Mouse (Mus musculus): ENCODE measurements around the gene Kpna6. TPM values are rescaled to one million over a fixed set of nuclear protein-coding genes. Genes with fewer than 3 reads are reported as not detected.
"Not testable (repeated sequence)": the region's sequence is repeated elsewhere in the genome, so short reads cannot be mapped to it uniquely, and the experiment has no call there.

The Kpna6 gene
- 10 to 100 TPM; 78.3 to 83.0 TPM for total RNA-seq (2021)

DNA sequence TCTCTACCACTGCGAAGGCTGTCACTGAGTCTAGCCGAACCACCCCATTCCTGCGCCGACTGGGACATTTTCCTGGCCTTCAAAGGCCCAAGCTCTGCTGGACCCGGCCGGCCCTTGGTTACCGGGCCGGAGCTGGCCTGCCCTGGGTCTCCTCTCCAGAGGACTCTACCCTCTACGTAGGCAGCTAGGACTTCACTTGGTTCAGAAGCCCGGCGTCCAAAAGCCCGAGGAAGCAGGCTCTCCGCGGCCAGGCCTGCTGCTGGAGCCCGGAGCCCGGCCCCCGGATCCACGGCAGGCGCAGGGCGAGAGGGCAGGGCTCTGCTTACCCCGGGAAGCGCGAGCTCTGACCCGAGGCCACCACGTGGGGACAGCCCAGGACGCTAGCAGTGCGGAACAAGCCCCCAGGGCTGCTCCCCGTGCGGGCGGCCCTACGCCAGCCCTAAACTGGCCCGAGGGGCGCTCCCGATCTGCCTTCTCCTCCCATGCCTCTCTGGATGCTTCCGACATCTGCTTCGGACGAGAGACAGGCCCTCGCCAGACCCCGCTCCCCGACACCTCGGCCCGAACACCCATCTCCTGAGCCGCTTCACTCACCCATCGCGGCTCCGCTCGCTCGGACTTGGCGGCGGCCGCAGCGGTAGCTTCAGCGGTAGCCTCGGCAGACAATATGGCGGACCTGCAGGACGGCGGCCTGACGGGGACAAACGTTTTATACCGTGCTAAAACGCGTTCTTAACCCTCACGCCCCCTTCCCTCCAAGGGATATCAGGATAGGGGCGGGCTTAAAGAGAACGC lies at the start of gene Kpna6:
Gene Kpna6, minus strand, starts transcription at position 685 of the 795 bp plus-strand sequence.
- intact Hi-C loops (cut with DNase I) = no loop called here
- DNase-seq = peak; percentile 91

DNA sequence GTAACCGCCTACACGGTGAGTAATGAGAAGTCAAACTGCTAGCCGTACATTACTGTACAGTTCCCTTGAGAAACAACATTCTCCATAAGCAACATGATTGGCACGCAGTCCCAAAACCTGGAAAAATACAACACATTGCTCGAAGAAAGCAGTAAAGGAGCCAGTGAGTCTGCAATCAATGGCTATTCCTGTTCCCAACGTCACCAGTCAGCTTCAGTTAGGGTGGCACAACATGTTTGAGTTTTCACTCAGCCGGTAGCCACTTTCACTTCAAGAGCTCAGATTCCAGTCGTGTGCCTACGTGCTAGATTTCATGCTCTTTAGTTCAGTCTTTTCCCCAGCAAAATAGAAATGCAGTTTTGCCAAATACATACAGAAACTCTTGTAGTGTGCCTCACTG lies 43.7 kb upstream of the Kpna6 start:
- intact Hi-C loops (cut with DNase I) = no loop called here
- no peak for DNase-seq

DNA sequence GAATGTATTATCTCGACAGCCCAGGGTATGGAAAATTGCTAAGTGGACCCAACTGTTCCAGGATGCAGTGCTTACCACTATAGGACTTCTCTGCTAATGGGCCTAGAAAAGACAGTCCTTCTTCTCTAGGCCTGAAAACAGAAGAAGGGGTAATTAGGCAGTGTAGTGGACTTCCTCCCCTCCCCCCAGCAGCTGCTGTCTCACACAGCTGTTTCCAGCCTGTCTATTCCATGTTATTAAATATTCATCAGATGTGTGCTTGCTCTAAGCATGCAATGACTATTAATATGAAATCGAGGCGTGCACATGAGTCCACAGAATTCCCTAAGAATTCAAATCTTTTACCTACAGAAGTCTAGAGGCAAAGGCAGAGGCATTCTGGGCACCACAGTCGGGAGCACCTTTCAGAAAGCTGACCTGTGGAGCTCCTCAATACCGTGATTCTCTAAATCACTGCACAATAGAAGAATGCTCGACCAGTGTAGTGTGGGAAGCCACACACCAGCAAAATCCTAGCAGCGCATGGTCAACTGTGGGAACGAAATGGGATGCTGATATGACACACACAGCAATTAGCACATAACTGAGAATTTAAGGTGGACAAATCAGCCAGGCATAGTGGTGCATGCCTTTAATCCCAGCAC lies 37.0 kb upstream of the Kpna6 start:
- intact Hi-C loops (cut with DNase I) = no loop called here
- no peak for DNase-seq

DNA sequence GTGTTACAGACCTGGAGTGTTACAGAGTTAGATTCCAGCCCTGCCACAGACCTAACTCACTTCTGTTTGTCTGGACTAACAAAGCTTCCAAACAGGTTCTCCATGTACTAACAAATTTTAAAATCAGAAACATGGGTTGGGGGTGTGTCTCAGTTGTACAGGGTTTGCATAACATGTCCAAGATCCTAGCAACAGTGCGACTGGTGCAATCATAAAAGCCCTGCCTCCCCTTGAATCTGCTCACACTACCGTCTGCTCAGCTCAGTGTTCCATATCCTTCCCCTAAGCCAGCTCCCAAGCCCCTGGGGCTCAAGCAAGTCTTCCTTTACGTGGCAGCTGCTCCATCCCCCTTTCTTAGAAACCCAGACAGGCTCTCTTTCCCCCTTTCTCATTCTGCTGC lies 34.2 kb upstream of the Kpna6 start:
- DNase-seq = no peak

DNA sequence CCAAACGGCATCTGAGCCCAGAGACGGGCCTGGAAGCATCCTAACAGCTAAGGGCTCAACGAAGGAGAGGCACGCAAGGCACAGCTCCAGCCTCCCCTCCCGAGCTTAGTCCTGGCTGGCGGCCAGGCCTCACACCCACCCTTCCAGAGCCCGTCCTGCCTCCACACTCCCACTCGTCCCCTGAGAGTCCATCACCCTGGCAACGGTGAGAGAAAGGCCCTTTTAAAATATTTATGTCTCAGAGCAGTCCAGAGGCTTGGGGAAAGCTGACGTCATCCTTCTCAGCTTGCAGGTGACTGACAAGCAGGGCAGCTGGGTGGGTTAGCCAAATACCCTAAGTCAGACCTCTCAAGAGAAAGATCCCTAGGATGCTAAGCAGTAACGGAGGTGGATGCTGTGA lies 29.9 kb upstream of the Kpna6 start:
- intact Hi-C loops (cut with DNase I) = no loop called here
- DNase-seq = peak; percentile 88

More for the DNA sequence above, 34.2 kb upstream of the Kpna6 start:
- intact Hi-C loops (cut with DNase I) = no loop called here

DNA sequence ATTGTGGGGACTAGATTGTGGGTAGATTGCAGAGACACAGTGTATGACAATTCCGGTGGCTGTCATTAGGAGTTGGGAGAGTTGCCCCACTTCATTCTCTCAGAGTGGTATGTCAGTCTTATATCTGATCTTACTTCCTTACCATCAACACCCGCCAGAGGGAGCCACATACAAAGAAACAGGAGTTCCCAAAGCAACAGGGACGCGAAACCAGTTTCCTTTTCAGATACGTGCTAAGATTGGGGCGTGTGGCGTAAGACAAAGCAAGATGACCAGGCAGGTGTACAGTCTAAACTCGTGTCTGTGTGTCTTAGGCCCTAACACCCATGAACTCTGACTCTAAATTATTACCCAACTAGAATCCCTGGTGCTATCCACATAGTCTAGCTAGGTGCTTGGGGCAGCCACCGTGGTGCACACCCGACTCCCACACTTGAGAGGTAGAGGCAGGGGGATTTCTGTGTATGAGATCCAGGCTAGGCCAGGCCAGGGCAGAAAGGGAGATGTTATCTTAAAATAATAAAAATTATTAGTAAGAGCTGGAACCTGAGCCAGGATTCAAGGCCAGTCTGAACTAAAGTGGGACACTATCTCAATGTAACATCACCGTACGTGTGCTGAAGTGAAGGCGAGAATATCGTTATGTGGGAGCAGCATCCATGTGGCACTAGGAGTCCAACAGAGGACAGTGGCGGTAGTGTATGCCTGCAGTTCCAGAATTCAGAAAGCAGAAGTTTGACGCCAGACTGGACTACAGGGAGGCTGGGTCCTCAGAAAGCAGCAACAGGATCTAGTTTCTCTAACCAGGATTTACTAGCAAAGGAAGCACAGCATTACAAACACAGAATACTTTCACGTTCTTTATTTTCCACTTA lies 29.2 kb upstream of the Kpna6 start:
- intact Hi-C loops (cut with DNase I) = no loop called here
- DNase-seq = peak; percentile 90

DNA sequence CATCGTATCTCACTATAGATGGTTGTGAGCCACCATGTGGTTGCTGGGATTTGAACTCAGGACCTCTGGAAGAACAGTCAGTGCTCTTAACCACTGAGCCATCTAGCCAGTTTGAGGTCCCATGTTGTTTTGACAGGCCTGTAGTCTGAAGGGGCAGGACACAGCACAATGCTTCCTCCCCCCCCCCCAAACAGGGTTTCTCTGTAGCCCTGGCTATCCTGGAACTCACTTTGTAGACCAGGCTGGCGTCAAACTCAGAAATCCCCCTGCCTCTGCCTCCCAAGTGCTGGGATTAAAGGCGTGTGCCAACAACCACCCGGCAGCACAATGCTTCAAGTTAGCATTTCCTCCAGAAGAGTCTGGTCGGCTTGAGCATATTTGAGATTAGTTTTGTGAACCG lies 28.1 kb upstream of the Kpna6 start:
- DNase-seq; intact Hi-C loops (cut with DNase I): not testable (repeated sequence)

DNA sequence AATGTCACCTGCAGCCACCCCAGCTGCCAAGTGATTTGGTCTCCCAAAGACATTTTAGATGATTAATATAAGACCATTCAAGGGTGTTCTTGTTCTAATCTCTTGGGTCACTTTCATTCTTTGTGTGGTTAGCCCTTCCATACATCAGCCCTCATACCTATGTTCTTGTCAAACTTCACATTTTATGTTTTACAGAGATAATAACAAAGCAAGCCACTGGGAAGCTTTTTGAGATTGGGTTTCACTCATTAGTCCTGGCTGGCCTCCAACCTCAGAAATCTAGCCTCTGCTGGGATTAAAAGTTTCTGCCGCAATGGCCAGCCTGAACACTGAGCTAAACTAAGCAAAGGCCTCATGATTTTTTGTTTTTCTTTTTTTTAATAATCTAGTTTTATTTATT lies 27.6 kb upstream of the Kpna6 start:
- intact Hi-C loops (cut with DNase I) = no loop called here
- DNase-seq = no peak

DNA sequence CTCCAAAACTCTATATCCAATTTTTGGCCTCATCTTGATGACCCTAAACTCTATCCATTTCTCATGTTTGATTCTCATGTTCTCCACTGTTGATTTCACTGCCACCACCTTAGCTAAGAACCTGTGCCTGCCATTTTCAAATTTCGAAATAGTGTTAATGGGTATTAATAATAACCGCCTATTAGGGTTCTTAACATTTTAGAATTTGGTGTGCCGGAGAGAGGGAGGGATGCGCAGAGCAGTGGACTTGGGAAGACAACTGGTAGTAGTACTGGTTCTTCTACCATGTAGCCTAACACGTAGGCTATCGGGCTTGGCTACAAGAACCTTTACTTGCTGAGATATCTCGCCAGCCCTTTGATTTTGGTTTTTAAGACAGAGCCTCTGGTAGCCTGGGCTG lies 24.6 kb upstream of the Kpna6 start:
- intact Hi-C loops (cut with DNase I) = no loop called here
- no peak for DNase-seq

DNA sequence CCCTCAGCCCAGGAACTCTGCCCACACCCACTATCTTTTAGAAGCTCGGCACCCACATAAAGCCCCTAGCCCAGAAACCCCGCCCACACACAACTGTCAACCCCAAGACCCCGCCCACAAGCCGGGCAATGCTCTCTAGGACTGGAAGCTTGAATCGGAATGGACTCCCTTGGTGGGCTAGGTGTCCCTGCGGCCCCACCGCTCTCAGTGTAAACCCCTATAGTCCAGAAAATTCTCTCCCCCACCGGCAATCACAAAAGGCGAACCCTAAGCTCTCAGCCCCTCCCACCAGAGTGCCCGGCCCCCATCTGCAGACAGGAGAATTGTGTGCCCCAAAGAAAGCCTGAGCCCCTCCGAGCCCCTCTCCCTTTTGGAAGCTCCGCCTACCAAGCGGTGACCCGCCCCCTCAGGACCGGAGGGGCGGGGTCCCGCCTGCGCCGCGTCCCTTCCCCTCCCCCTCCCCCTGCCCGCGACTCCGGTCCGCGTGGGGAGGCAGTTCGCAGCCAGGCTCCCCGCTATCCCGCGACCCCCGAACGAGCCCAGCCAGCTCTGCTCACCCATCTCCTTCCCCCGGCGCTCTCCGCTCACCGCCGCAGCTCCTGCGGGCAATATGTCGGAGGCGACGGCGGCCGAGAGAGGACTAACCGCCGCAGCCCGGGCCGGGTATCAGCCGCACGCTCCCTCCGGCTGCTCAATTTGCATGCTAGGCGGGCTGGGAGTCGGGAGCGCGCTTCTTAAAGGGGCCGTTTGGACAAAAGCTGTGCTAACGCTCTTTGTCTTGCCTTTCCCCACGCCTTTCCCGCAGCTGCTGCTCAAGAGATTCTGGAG lies 23.8 kb upstream of the Kpna6 start, which contains the start of gene Tmem39b:
Gene Tmem39b, minus strand, starts transcription at position 681 of the 828 bp plus-strand sequence.
- DNase-seq = peak; percentile 94
- intact Hi-C loops (cut with DNase I) = no loop called here

DNA sequence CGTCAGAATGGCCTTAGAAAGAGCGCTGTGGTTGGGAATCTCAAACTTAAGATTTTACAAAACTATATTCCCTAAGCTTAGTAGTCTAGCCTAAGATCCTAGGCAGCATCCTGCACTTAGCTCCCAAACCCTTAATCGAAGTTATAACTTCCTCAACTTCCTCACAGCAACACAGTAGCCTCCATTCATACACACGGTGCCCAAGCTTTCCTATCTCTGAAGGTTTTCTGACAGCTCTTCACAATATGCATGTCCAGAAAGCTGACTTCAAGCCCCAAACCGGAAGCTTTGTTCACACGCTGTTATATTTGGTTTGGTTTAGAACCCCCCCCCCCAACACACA lies 23.2 kb upstream of the Kpna6 start:
- DNase-seq = no peak
- intact Hi-C loops (cut with DNase I) = no loop called here

DNA sequence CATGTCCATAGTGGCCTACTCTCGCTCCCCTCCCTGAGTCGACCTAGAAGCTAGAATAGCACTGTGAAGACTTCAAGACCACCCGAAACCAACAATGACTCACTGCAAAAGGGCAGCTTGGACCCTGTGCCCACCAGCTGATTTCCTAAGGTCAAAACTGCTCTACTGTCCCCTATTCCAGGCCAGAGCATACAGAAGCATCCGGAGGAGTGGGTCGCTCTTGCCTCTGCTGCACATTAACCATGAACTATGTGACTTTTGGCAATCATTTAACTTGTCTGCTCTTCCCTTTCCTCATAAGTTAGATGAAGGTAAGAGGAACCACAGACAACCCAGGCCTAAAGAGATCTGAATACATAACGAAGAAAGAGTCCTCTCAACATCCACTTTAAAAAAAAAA lies 12.0 kb upstream of the Kpna6 start:
- DNase-seq = no peak
- intact Hi-C loops (cut with DNase I) = no loop called here

DNA sequence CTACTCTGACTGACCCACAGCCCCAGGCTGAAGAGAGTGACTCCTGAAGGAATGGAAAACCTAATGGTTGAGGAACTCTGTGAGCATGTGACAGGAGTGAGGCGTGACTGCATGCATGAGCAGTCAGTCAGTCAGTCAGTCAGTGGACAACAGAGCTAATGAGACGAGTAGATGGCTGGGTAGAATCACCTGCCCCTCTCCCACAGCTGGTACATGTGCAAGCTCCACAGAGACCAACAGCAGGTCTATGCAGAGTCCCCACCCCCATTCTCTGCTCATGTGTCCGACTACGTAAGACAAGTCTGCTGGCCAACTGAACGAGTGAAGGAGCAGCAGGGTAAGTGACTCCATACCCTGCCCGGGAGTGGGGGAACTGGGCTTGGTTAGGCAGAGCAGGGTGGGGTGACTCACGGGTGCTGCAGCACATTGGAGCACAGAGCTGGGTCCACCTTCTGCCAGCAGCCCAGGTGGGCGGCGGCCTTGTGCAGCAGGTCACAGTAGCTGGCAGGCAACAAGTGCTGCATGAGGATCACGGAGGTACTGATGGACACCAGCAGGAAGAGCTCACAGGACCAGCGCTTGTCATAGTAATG lies 11.4 kb upstream of the Kpna6 start:
- intact Hi-C loops (cut with DNase I) = no loop called here
- DNase-seq = no peak

DNA sequence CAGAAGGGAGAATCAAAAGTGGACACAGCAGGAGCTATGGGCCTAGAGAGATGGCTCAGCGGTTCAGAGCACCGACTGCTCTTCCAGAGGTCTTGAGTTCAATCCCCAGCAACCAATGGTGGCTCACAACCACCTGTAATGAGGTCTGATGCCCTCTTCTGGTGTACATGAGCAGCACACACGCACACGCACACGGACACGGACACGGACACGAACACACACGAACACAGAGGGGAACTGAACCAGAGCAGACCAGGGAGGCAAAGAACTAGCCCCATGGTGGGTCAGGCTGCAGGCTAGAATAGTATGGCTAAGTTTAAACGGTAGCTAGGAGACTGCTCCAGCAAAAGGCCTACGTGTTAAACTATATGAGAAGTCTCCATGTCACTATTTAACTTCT lies 9.3 kb upstream of the Kpna6 start:
- intact Hi-C loops (cut with DNase I) = no loop called here
- DNase-seq = no peak

DNA sequence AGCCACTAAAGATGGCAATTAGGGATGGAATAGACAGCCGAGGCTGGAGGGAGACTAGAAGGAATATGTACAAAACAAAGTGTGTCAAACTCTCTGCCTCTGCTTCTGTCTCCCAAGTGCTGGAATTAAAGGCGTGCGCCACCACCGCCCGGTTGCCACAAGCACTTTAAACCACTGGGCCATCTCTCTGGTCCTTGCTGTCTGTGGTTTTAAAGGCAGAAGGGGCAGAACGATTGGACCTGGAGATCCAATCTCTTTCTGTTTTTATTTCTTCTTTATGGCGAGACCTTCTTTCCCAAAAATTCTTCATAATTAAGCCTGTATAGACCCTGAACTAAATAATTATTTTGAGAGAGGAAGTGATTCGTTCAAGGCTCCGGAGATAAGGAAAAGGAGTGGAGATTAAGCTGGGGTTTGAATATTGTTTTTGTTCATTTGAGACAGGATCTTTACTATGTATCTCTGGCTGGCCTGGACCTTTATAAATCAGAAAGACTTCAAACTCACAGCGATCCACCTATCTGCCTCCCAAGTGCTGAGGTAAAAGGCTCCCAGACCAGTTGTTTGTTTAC lies 397 bp upstream of the Kpna6 start:
- intact Hi-C loops (cut with DNase I) = no loop called here
- DNase-seq = no peak

DNA sequence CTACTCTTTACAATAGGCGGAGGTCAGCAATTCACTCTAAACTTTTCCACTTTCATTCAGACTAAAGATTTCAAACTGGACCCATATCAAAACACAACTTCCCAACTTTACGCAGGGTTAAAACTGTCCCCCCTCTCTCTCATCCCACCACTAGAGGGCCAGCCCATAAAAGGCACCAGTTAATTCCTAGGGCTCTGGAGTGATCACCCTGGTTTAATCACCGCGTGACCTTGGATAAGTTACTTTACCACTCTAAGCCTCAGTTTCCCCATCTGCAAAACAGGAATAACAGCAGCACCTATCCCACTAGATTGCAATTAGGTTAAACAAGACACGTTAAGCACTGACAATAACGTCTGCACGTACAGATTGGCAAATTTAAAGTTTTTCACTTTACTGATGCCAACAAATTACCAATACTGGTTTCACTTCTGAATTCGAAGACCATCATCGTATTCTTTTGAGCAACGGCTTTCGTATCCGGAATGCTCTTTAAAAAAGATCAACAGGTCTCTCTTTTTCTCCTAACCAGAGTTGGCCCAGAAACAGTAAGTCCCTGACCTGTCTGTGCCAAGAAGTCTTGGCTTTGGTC lies 980 bp downstream of the Kpna6 start:
- peak; percentile 42 for DNase-seq
- intact Hi-C loops (cut with DNase I) = no loop called here

DNA sequence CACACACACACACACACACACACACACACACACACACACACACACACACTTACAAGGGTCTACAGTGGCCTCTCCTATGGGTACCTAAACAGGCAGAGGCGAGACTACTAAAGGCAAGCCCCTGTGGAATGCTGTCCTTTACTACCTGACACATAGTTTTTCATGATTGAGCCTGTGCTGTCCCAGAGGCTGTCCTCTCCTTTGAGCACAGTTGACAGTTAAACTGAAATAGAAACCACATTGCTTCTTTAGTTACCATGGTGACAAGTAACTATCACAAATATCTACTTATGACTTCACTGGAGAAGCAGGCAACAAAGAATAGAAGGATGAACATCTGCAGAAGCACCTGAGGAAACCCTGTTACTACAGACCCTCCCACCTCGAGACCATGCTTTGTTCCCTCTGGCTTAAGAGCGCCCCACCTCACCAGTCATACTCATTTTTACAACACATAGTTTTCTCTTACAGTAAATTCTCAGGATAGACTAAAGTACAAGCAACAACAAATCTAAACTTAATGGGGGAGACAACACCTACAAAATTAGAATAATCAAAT lies 10.2 kb downstream of the Kpna6 start:
- DNase-seq = no peak
- intact Hi-C loops (cut with DNase I) = no loop called here

DNA sequence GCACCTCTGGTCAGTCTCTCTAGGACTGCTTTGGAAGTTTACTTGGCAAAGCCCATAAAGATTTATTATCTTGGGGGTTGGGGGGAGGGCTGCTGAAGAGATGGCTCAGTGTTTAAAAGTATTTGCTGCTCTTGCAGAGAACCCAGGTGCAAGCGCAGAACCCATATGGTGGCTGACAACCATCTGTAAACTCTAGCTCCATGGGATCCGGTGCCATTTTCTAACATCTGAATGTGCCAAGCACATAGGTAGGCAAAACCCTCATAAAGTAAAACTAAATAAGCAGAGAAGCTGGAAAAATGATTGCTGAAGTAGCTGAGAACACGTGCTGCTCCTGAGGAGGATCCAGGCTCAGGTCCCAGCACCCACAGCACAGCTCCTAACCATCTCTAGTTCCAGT lies 11.0 kb downstream of the Kpna6 start:
- no peak for DNase-seq
- intact Hi-C loops (cut with DNase I) = no loop called here

DNA sequence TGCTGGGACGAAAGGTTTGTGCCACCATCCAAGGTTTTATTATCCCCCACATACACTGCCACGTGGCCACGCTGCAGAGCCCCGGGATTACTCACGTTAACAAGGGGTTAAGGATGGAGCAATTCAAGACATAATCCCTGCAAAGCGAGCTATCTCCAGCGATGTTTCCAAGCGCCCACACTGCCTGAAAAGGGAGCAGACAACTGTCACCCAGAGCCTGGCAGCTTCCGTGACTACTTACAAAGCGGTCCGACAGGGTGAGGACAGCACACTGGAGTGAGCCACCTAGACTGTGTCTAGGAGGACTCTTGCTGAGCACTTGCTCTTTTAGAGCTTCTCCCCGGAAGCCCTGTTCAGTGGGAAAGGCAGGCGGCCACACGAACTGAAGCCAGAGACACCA lies 17.8 kb downstream of the Kpna6 start:
- intact Hi-C loops (cut with DNase I) = no loop called here
- no peak for DNase-seq

Data from left cerebral cortex, postnatal 4 days (tissue).